Mouse (Mus musculus) MEL (cell line): ENCODE data around the gene Pde8a. TPM values are rescaled to one million over a fixed set of nuclear protein-coding genes. Genes with fewer than 3 reads are reported as not detected.

ENCODE experiments used
- DNase-seq: peaks from one replicate; pipeline ENCODE4 v3.0.0; 2011; ENCODE audit warnings: low read depth, low spot score
- H3K27ac ChIP-seq: 2 replicates; pipeline ENCODE4 v1.5.1; 2012; ENCODE audit warnings: low read depth, mild to moderate bottlenecking, control low read depth, low read length, moderate library complexity; ENCODE audit not compliant: control insufficient read depth
- H3K27me3 ChIP-seq, 2 experiments: fragments of 150-350 bp in 1 of 2; sonication (generic) in 1 of 2; 2 replicates each; pipeline ENCODE4 v1.6.1; 2012; ENCODE audit warnings: low read length in 2 of 2, mild to moderate bottlenecking in 2 of 2, improper control_type of control experiment in 1 of 2, moderate library complexity in 1 of 2; ENCODE audit not compliant: insufficient read depth in 2 of 2, control insufficient read depth in 1 of 2
- H3K36me3 ChIP-seq, 2 experiments: 2 replicates each; pipeline ENCODE4 v1.6.1; 2012 to 2014; ENCODE audit warnings: low read length in 2 of 2, improper control_type of control experiment in 1 of 2, inconsistent platforms in 1 of 2, mild to moderate bottlenecking in 1 of 2; ENCODE audit not compliant: insufficient read depth in 2 of 2, control insufficient read depth in 1 of 2
- H3K4me1 ChIP-seq, 2 experiments: fragments of 150-350 bp in 1 of 2; sonication (generic) in 1 of 2; 2 replicates each; pipeline ENCODE4 v1.6.1; 2012; ENCODE audit warnings: low read length in 2 of 2, improper control_type of control experiment in 1 of 2, mild to moderate bottlenecking in 1 of 2; ENCODE audit not compliant: insufficient read depth in 2 of 2, control insufficient read depth in 1 of 2
- H3K4me3 ChIP-seq, 2 experiments: fragments of 150-350 bp in 1 of 2; sonication (generic) in 1 of 2; 2 replicates each; pipeline ENCODE4 v1.5.1; 2012; ENCODE audit warnings: low read depth in 2 of 2, low read length in 2 of 2, mild to moderate bottlenecking in 2 of 2, moderate library complexity in 2 of 2, control low read depth in 1 of 2, improper control_type of control experiment in 1 of 2; ENCODE audit not compliant: control insufficient read depth in 1 of 2, insufficient read depth in 1 of 2
- H3K79me2 ChIP-seq: 2 replicates; pipeline ENCODE4 v1.6.1; 2012; ENCODE audit warnings: mild to moderate bottlenecking, low read length, moderate library complexity; ENCODE audit not compliant: control insufficient read depth, poor library complexity, insufficient read depth
- H3K9ac ChIP-seq: 2 replicates; pipeline ENCODE4 v1.6.1; 2012; ENCODE audit warnings: low read depth, mild to moderate bottlenecking, control low read depth, low read length, moderate library complexity; ENCODE audit not compliant: control insufficient read depth, poor library complexity, severe bottlenecking
- H3K9me3 ChIP-seq: fragments of 150-350 bp; sonication (generic); replicated peaks from 2 replicates; pipeline ENCODE4 v1.6.1; 2012; ENCODE audit warnings: mild to moderate bottlenecking, low read length, improper control_type of control experiment, moderate library complexity; ENCODE audit not compliant: insufficient read depth
- CHD2 ChIP-seq: IDR thresholded peaks from 2 replicates; pipeline ENCODE4 v1.6.1; 2011; ENCODE audit warnings: low read length, improper control_type of control experiment
- CTCF ChIP-seq, 3 experiments: IDR thresholded peaks in 2 of 3; conservative IDR thresholded peaks in 1 of 3; 2 replicates each; pipeline ENCODE4 v1.5.1; 2011 to 2012; ENCODE audit warnings: low read length in 3 of 3, low read depth in 2 of 3, mild to moderate bottlenecking in 2 of 3, improper control_type of control experiment in 1 of 3, inconsistent platforms in 1 of 3, mixed read lengths in 1 of 3, moderate library complexity in 1 of 3; ENCODE audit not compliant: control insufficient read depth in 1 of 3, insufficient read depth in 1 of 3, poor library complexity in 1 of 3, severe bottlenecking in 1 of 3
- E2F4 ChIP-seq: IDR thresholded peaks from 2 replicates; pipeline ENCODE4 v1.6.1; 2011; ENCODE audit warnings: low read depth, low read length, improper control_type of control experiment, borderline replicate concordance
- ETS1 ChIP-seq: IDR thresholded peaks from 2 replicates; pipeline ENCODE4 v1.6.1; 2012; ENCODE audit warnings: low read depth, mild to moderate bottlenecking, inconsistent platforms, low read length, improper control_type of control experiment, moderate library complexity
- GABPA ChIP-seq: IDR thresholded peaks from 2 replicates; pipeline ENCODE4 v1.6.1; 2012; ENCODE audit warnings: low read depth, mild to moderate bottlenecking, inconsistent platforms, low read length, improper control_type of control experiment, moderate library complexity
- HCFC1 ChIP-seq: IDR thresholded peaks from 2 replicates; pipeline ENCODE4 v1.6.1; 2012; ENCODE audit warnings: low read depth, mild to moderate bottlenecking, inconsistent platforms, low read length, improper control_type of control experiment, moderate library complexity
- JUND ChIP-seq: IDR thresholded peaks from 2 replicates; pipeline ENCODE4 v1.6.1; 2011; ENCODE audit warnings: low read depth, mild to moderate bottlenecking, improper control_type of control experiment, low read length
- MAFK ChIP-seq: IDR thresholded peaks from 2 replicates; pipeline ENCODE4 v1.6.1; 2011; ENCODE audit warnings: low read depth, mild to moderate bottlenecking, low read length, improper control_type of control experiment, borderline replicate concordance
- MAX ChIP-seq: IDR thresholded peaks from 2 replicates; pipeline ENCODE4 v1.6.1; 2011; ENCODE audit warnings: low read length, improper control_type of control experiment
- MXI1 ChIP-seq: IDR thresholded peaks from 2 replicates; pipeline ENCODE4 v1.6.1; 2011; ENCODE audit warnings: mild to moderate bottlenecking, low read depth, low read length, improper control_type of control experiment
- NELFE ChIP-seq: IDR thresholded peaks from 2 replicates; pipeline ENCODE4 v1.6.1; 2011; ENCODE audit warnings: low read depth, low read length, improper control_type of control experiment
- POLR2AphosphoS5 ChIP-seq: IDR thresholded peaks from 2 replicates; pipeline ENCODE4 v1.6.1; 2012; ENCODE audit warnings: low read depth, borderline replicate concordance, mild to moderate bottlenecking, inconsistent platforms, low read length, moderate library complexity, mixed read lengths
- RAD21 ChIP-seq: IDR thresholded peaks from 2 replicates; pipeline ENCODE4 v1.6.1; 2011; ENCODE audit warnings: mild to moderate bottlenecking, low read depth, low read length, improper control_type of control experiment
- SMC3 ChIP-seq: IDR thresholded peaks from 2 replicates; pipeline ENCODE4 v1.6.1; 2011; ENCODE audit warnings: low read depth, low read length, improper control_type of control experiment
- TAL1 ChIP-seq: IDR thresholded peaks from 2 replicates; pipeline ENCODE4 v1.6.1; 2012; ENCODE audit warnings: mild to moderate bottlenecking, inconsistent platforms, low read length, moderate library complexity, mixed read lengths
- TCF12 ChIP-seq: IDR thresholded peaks from 2 replicates; pipeline ENCODE4 v1.6.1; 2014; ENCODE audit warnings: low read depth, mild to moderate bottlenecking, inconsistent platforms, low read length, improper control_type of control experiment, moderate library complexity
- polyA plus RNA-seq, 2 experiments: library from polyadenylated mRNA; stranded (reverse) in 1 of 2; unstranded in 1 of 2; fragments of >175 nt in 1 of 2; fragments of >200 nt in 1 of 2; gene quantifications; 2 replicates each; pipeline versions ENCODE4 v1.2.1 to v1.2.4; 2012; ENCODE audit warnings: low replicate concordance in 2 of 2, low read depth in 1 of 2; ENCODE audit not compliant: insufficient read length in 2 of 2, insufficient read depth in 1 of 2, missing spikeins in 1 of 2
- total RNA-seq: library from RNA; depleted of rRNA; stranded (reverse); fragments of 300-350 nt; gene quantifications from 2 replicates; pipeline ENCODE4 v1.2.3, GENCODE M21; 2012

Gene Pde8a
- total and polyA plus RNA-seq, 3 experiments: 0.11 TPM; not detected in 2

DNA sequence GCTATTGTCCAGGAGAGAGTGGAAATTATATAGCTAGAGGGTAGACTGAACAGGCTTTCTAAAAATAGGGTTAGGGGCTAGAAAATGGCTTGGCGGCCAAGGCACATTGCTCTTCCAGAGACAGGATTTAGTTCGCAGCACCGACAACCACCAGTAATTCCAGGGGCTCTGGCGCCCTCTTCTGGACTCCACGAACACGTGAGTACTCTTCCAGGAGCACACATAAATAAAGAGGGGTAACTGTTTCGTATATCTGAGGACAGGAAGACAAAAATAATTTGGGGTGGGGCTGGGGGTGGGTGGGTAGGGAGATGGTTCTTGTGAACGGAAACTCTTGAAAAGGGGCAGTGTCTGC, 123.0 kb downstream of the Pde8a start:
- Histone ChIP-seq H3K9me3 (no peaks in the 10 kb centered on the region), H3K4me1 (no peaks in the 10 kb centered on the region; a peak in 1 of 4 replicates), H3K4me3 (no peak overlapping the region), H3K27ac (no peak overlapping the region), H3K36me3 (peaks cover 0 to 5% of the 10 kb centered on the region in 2 experiments; a peak in 3 of 4 replicates), H3K27me3 (no peaks in the 10 kb centered on the region), H3K79me2 (peaks cover 2% of the 10 kb centered on the region; the same call in 1 of the 2 replicates), H3K9ac (no peak overlapping the region)
- peak; percentile 66 for DNase-seq
- TF ChIP-seq POLR2AphosphoS5: no peak
- no peak for TF ChIP-seq TCF12
- no peak for TF ChIP-seq ETS1
- TF ChIP-seq RAD21: peak; percentile 53
- no peak for TF ChIP-seq MAFK
- no peak for TF ChIP-seq GABPA
- no peak for TF ChIP-seq NELFE
- no peak for TF ChIP-seq E2F4
- TF ChIP-seq SMC3: peak; percentile 39
- no peak for TF ChIP-seq MAX
- TF ChIP-seq CTCF (IDR thresholded peaks at IDR 0.05 in 2 of 3, conservative IDR thresholded peaks at IDR 0.05 in 1 of 3; ENCODE audit: control insufficient read depth in 1 of 3, insufficient read depth in 1 of 3, low read depth in 2 of 3, low read length in 3 of 3, poor library complexity in 1 of 3, severe bottlenecking in 1 of 3): peak; percentile 52 to 80 (median 63)
- TF ChIP-seq CHD2: no peak
- no peak for TF ChIP-seq HCFC1
- TF ChIP-seq JUND: no peak
- no peak for TF ChIP-seq MXI1

DNA sequence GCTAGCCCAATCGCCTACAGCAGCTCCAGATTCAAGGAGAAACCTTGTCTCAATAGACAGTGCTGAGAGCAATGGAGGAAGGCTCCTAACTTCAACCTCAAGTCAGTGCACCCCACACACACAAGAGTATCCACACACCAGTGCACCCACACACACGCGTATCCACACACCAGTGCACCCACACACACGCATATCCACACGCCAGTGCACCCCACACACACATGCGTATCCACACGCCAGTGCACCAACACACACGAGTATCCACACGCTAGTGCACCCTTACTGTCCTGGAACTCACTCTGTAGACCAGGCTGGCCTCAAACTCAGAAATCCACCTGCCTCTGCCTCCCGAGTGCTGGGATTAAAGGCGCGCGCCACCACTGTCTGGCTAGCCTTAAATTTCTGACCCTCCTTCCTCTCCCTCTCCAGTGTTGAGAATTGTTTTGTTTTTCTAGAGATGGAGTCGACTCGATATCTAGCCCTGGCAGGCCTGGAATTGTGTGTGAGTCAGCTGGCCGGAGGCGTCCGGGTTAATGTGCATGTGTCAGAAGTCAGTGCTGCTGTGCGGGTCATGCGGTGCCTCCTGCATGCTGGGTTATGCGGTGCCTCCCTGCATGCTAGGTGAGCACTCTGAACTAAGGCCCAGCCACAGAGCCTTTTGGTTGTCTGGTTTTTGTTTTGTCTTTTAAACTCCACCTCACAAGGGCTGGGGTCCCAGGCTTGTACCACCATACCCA, 124.6 kb downstream of the Pde8a start:
- no peaks in the 10 kb centered on the region for H3K9me3 ChIP-seq
- DNase-seq: peak; percentile 8
- no peak overlapping the region for H3K27ac ChIP-seq
- peaks cover 7 to 11% of the 10 kb centered on the region in 2 experiments for H3K36me3 ChIP-seq
- peaks cover 12% of the 10 kb centered on the region for H3K79me2 ChIP-seq
- H3K4me1 ChIP-seq: peaks cover under 1 to 1% of the 10 kb centered on the region in 2 experiments; a peak in 3 of 4 replicates
- no peaks in the 10 kb centered on the region for H3K27me3 ChIP-seq
- no peak overlapping the region for H3K4me3 ChIP-seq
- TF ChIP-seq TAL1 (no peak), POLR2AphosphoS5 (peak; percentile 29; the same call in 1 of the 2 replicates)
- TF ChIP-seq, all 39 proteins: peak for 1
- no peak overlapping the region for H3K9ac ChIP-seq
